Mouse (Mus musculus): ENCODE data around the gene Gm38431.

Gene Gm38431

DNA sequence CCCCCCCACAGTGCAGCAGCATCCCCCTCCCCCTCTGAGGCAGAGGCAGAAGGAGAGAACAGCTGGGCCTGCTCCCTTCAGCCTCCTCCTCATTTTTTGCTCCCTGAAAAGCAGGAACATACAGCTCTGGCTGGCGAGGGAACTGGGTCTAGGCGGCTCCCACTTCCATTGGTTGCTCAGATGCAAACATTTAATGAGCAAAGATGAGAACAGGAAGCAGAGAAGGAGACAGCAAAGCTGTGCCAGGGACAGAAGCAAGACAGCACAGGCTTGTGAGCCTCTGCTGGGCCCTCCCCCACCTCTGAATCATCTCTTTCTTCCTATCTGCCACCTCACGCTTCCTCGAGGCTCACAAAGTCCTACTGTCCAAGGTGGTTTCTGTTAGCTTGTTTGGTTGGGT is 50.5 kb downstream of the Gm38431 start:
- no peak for DNase-seq (ENCODE audit: low read depth, low spot score)

DNA sequence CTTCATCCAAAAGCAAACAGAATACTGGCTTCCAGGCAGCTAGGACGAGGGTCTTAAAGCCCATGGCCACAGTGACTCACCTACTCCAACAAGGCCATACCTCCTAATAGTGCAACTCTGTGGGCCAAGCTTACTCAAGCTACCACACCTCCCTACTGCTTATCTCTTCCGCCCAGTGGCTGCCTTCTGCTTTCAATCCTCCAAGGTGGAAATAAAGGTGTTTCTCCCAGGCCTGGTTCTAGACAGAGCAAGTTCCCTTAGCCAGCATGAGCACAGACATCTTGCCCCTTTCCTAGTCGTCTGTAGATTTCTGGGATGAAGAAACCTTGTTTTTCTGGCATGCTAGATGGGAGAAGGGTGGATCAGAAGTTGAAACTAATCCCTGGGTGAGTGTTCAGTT is 52.0 kb downstream of the Gm38431 start:
- DNase-seq (ENCODE audit: low read depth, low spot score) = no peak

DNA sequence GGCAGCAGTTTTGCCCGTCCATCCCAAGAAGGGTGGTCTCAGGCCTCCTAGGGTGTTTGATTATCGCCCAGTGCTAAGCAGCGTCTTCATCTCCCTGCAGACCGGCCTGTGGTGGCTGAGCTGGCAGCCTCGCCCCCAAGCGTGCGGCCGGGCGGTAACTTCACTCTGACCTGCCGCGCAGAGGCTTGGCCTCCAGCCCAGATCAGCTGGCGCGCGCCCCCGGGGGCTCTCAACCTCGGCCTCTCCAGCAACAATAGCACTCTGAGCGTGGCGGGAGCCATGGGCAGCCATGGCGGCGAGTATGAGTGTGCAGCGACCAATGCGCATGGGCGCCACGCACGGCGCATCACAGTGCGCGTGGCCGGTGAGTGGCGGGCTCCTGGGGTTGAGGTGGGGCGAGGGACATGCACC is 54.3 kb downstream of the Gm38431 start:
- no peak for DNase-seq (ENCODE audit: low read depth, low spot score)

DNA sequence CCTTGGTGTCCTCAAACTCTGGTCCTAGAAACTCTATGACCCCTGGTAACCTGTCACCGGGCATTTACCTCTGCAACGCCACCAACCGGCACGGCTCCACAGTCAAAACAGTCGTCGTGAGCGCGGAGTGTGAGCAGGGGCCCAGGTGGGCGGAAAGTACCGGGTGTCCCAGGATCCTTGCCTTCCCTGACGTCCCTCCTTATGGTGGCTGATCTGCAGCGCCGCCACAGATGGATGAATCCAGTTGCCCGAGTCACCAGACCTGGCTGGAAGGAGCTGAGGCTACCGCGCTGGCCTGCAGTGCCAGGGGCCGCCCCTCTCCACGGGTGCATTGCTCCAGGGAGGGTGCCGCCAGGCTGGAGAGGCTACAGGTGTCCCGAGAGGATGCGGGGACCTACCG is 55.1 kb downstream of the Gm38431 start:
- DNase-seq (ENCODE audit: low read depth, low spot score) = no peak

DNA sequence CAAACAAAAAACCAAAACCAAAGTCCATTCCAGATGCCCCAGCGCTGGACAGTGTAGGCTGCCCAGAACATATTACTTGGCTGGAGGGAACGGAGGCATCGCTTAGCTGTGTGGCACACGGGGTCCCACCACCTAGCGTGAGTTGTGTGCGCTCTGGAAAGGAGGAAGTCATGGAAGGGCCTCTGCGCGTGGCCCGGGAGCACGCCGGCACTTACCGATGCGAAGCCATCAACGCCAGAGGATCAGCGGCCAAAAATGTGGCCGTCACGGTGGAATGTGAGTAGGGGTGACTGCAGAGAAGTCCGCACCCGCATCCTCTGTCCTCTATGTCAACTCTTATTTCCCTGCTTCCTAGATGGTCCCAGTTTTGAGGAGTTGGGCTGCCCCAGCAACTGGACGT is 55.6 kb downstream of the Gm38431 start:
- no peak for DNase-seq (ENCODE audit: low read depth, low spot score)

DNA sequence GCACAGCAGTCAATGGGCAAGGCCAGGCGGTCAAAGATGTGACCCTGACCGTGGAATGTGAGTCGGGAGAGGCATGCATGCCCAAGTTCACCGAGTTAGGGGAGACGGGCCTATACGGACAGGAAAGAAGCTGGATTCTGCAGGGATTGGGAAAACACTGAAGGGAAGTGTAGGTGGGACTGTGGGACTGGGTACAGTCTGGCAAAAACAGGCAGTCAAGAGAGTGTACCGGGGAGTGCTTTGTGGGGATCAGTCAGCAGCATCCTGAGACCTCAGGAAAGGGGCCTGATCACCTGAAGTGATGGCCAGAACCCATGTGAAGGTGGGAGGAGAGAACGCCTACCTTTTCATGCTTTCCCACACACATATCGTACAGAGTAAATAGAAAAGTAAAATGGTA is 56.2 kb downstream of the Gm38431 start:
- no peak for DNase-seq (ENCODE audit: low read depth, low spot score)

DNA sequence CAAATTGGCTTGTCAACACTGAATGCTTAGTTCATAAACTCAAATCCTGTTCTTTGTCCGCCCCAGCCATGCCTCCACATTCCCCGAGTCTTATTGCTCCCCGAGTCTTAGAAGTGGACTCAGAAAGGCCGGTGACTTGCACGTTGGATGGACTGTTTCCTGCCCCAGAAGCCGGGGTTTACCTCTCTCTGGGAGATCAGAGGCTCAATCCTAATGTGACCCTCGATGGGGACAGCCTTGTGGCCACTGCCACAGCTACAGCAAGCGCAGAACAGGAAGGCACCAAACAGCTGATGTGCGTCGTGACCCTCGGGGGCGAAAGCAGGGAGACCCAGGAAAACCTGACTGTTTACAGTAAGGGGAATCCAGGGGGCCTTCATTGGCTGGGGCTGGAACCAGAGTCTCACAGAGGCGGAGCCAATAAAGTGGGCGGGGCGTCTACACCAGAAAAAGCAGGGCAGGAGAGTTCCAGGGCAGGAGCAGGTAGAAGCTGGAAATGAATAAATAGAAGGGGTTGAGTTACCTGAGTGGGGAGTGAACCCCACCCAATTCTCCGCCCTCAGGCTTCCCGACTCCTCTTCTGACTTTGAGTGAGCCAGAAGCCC is 57.2 kb downstream of the Gm38431 start:
- no peak for DNase-seq (ENCODE audit: low read depth, low spot score)

DNA sequence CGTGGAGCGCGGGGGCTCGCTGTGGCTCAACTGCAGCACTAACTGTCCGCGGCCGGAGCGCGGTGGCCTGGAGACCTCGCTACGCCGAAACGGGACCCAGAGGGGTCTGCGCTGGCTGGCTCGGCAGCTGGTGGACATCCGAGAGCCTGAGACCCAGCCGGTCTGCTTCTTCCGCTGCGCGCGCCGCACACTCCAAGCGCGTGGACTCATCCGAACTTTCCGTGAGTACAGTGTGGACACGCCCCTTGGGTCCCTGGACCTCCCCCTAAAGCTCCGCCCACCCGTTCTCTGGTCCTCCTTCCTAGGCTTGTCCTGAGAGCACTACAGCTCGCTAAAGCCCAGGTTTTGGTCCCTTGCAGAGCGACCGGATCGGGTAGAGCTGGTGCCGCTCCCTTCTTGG is 58.7 kb downstream of the Gm38431 start:
- DNase-seq (ENCODE audit: low read depth, low spot score) = no peak

DNA sequence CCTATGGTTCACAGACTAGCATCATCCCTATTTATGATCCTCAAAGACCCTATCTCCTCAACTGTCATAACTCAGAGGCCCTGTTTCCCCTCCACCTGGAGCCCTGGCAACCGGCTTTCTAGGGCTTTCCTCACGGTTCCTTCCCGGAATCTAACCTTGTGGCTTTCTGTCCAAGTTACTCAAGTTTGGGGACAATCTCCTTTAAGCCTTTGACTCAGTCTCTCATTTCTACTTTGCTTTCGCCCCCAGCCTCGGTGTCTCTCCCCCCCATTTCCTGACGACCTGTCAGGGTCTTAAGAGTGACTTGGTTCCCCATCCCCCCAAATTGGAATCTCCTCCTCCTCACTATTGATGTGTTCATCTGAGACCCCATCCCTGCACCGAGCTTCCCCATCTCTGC is 59.3 kb downstream of the Gm38431 start:
- no peak for DNase-seq (ENCODE audit: low read depth, low spot score)

DNA sequence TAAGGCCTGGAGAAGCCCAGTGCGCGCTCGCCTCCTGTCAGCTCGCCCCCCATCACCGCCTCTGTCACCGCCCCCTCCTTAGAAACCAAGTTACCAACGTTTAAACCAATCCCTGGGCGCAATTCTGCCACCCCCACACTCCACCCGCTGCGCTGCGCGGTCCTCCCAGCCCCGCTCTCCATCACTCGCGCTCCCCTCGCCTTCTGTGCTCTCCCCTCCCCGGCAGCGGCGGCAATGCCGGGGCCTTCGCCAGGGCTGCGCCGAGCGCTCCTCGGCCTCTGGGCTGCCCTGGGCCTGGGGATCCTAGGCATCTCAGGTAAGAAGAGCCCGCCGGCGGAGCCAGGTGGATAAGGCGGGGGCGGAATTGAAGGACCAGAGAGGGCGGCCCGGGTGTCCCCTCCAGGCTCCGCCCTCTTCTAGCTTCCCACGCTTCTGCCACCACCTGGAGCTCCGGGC is 59.9 kb downstream of the Gm38431 start, which contains the start of gene Icam5:
TSS of gene Icam5 (plus strand) at position 178 of the 456 bp plus-strand sequence.
- DNase-seq (ENCODE audit: low read depth, low spot score) = no peak

DNA sequence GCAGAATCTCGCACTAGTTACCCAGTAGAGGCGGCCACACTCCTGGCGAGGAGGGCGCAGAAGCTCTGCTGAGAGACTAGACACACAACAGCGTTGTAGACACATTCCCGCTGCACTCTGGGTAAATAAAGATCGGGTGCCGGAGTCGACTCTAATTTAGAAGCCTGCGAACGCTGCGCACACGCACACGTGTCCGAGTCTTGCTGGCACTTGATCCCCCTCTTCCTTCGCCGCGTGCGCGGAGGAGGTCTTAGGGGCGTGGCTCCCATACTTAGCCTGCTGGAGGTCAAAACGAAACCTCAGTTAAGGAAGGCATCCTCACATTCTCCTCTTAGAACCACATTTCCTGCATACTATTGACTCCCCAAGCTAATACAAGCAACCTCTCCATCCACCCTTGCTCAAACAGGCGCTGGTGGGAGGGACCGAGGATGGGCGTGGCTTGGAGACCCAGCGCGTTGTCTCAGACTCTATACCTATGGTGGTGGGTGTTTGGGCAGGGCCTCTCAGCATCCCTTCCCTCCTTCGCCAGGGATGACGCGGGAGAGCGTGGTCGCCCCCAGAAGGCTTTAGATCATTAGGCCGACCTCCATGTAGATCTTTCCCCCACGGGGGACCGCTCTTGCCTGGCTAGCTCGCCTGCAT is 60.4 kb downstream of the Gm38431 start:
- no peak for DNase-seq (ENCODE audit: low read depth, low spot score)

DNA sequence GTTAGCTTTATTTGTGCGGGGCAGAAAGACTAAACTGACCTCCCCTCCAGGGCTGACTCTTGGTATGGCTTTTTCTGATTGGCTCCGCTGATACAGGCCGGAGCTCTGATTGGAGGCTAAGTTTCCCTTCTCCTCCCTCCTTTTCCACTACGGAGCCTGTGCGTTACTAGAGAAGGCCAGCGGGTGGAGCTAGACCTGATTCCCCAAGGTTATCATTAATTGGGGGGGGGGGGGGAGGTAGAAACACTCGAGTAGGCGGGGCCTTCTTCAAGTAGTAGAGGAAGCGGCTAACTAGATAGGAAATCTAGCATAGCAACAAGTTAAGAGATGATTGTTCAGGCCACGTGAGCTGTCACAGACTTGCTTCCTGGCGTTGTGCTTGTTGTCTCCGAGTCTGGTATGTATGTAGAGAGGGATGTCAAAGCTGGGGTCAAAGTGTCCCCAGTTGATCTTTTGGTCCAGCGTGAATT is 61.0 kb downstream of the Gm38431 start:
- peak; percentile 75 for DNase-seq (ENCODE audit: low read depth, low spot score)

DNA sequence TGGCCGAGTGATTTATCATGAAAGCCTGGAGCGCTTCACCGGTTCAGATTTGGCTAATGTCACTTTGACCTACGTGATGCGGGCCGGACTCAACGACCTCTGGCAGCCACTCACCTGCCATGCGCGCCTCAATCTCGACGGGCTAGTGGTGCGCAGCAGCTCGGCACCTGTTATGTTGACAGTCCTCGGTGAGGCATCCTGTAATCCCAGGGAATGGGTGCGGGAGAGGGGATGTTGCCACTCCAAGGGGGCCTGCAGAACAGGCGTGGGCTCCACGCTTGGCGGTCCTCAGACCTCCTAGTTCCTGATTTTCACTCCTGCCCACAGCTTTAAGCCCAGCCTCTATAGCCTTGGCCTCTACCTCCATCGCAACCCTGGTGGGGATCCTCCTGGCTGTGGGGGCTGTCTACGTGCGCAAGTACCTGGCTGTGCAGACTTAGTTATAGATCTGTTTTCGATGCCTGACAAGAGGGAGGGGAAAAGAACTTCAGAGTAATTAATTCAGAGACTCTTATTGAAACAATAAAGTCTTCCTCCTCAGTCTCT is 61.7 kb downstream of the Gm38431 start:
- DNase-seq (ENCODE audit: low read depth, low spot score) = no peak

DNA sequence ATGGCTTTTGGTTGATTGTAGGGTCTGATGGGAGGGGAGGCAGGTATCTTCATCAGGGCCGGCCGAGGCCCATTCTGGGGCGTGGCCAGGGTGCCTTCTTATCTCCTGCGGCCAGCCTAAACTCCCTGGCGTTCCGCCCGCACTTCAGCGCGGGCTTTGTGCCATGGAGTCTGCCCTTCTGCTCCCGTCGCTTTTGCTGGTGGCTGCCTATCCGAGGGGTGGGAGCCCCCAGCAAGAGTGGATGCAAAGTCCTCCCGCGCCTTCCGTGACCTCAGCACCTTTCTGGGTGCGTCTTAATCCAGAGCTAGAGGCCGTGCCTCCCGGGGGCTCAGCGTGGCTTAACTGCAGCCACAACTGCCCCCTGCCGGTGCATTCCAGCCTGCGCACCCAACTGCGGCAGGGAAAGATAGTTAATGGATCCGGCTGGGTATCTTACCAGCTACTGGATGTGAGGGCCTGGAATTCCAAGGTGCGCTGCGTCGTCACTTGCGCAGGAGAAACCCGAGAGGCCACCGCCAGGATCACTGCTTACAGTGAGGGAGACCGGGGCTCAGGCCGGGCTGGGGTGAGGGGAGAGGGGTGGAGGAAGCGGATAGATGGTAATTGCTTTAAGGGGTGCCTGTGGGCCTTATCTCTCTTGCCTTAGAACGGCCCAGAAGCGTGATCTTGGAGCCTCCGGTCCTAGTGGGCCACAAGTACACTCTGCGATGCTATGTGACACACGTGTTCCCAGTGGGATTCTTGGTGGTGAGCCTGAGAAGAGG is 62.3 kb downstream of the Gm38431 start, which contains the start of gene Icam4:
TSS of gene Icam4 (plus strand) at position 83 of the 764 bp plus-strand sequence.
- DNase-seq (ENCODE audit: low read depth, low spot score) = no peak

DNA sequence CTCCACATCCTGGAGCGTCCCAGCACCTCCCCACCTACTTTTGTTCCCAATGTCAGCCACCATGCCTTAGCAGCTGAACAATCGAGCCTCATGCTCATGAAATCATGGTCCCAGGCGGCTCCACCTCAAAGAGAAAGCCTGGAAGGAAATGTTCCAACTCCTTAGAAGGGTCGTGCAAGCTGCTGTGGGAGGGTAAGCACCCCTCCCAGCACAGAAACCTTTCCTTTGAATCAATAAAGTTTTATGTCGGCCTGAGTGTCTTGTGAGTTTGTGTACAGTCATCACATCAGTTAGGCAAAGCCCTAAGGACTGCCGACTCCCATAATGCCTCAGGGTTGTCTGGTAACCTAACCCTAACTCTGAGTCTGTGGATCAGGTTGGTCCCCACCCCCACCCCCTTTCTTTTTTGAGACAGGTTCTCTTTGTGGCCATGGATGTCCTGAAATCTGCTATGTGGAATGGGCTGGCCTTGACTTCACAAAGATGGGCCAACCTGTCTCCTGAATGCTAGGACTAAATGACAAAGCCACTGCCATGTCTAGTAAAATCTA is 63.2 kb downstream of the Gm38431 start:
- DNase-seq (ENCODE audit: low read depth, low spot score) = no peak

DNA sequence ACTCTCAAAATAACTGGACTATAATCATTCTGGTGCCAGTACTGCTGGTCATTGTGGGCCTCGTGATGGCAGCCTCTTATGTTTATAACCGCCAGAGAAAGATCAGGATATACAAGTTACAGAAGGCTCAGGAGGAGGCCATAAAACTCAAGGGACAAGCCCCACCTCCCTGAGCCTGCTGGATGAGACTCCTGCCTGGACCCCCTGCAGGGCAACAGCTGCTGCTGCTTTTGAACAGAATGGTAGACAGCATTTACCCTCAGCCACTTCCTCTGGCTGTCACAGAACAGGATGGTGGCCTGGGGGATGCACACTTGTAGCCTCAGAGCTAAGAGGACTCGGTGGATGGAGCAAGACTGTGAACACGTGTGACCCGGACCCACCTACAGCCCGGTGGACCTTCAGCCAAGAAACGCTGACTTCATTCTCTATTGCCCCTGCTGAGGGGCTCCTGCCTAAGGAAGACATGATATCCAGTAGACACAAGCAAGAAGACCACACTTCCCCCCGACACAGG is 64.0 kb downstream of the Gm38431 start:
- no peak for DNase-seq (ENCODE audit: low read depth, low spot score)

DNA sequence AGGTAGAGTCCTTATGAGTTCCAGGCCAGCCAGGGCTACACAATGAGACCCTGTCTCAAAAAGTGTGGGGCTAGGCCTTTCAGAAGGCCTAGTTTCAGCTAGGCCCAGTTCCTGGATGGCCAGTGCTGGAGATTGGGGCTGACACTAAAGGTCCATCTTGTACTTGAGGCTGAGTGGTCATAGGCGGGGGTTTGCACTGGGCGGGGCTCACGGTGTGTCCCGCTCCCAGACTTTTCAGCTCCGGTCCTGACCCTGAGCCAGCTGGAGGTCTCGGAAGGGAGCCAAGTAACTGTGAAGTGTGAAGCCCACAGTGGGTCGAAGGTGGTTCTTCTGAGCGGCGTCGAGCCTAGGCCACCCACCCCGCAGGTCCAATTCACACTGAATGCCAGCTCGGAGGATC is 64.9 kb downstream of the Gm38431 start:
- no peak for DNase-seq (ENCODE audit: low read depth, low spot score)

DNA sequence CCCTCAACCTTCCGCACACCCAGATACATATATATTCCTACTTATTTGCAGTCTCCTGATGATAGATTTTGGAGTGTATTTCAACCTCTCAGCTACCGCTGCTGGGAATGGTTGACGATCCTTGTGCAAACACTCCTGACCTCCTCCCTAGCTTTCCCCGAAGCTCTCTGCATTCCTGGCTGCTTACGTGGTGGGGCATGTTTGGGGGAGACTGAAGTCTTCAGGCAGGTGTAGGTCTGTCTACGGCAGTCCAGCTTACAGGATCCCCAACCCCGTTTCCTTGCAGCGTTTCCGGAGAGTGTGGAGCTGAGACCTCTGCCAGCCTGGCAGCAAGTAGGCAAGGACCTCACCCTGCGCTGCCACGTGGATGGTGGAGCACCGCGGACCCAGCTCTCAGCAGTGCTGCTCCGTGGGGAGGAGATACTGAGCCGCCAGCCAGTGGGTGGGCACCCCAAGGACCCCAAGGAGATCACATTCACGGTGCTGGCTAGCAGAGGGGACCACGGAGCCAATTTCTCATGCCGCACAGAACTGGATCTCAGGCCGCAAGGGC is 66.5 kb downstream of the Gm38431 start:
- no peak for DNase-seq (ENCODE audit: low read depth, low spot score)

DNA sequence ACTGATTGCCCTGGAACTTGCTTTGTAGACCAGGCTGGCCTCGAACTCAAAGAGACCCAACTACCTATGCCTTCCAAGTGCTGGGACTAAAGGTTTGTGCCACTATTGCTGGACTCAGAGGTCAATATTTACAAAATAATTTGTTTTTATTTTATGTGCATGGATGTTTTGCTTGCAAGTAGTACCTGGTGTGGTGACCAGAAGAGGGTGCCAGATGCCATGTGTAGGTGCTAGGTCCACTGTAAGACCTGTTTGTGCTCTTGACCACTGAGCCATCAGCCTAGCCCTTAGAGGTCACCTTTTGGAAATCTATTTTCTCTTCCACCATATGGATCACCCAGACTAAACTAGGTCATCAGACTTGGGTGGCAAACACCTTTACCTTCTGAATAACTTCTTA is 69.1 kb downstream of the Gm38431 start:
- no peak for DNase-seq (ENCODE audit: low read depth, low spot score)

DNA sequence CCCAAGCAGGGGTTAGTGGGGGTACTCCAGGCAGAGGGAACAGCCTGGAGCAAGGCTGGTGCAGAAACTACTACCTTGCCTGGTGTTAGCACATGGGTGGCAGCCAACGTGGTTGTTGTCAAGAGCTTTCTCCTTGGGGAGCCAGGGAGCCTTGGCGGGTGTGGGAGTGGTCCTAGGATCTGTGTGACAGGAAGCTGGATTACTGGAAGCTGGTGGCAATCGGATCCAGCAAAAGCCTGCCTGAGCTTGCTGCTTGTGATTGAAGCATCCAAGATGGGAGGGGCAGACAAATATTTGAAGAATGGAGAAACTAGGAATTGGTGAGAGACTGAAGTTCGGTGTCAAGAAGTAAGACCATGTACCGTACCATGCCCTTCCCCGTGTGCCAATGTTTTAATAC is 69.5 kb downstream of the Gm38431 start:
- DNase-seq (ENCODE audit: low read depth, low spot score) = no peak

DNA sequence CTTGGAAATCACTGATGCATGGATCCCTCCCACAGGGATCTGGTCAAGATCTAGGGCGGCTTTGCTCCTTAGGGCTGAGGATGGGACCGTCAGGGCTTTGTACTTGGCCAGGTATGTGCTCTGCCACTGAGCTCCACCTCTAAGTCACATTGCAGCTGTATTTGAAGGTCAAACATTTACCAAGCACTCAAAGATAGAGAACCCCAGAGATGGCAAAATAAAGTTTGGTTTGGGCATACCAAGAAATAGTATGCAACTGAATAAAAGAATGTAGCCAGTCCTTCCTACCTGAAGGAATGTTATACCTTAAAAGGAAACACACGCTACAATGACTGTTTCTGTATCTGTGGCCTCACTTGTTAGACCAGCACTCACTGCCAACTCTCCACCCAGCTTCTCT is 70.4 kb downstream of the Gm38431 start:
- DNase-seq (ENCODE audit: low read depth, low spot score) = no peak

DNA sequence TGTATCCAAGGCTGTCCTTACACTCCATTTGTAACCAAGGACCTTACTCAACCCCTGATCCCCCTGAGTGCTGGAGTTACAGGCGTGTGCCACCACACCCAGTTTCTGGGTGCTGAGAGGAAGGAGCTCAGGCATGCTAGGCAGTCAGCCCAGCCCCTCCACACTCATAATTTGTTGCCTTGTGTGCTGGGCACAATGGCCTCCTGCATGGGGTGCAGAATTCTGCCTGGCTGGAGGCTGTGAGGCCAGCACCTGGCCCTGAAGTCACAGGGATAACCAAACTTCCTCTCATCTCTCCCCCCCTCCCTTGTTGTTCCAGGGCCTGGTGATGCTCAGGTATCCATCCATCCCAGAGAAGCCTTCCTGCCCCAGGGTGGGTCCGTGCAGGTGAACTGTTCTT is 73.2 kb downstream of the Gm38431 start:
- no peak for DNase-seq (ENCODE audit: low read depth, low spot score)
